Mouse (Mus musculus) E14TG2a.4 (cell line): ENCODE data around the gene Prokr1.
"Not testable (repeated sequence)": the region's sequence is repeated elsewhere in the genome, so short reads cannot be mapped to it uniquely, and the experiment has no call there.

Experiments used
- CTCF ChIP-seq: conservative IDR thresholded peaks from 2 replicates; pipeline ENCODE4 v1.5.1; 2014; ENCODE audit warnings: low read length
- NANOG ChIP-seq: IDR thresholded peaks from 2 replicates; pipeline ENCODE4 v1.6.1; 2014; ENCODE audit warnings: borderline replicate concordance, low read length, mixed read lengths
- POU5F1 ChIP-seq: IDR thresholded peaks from 2 replicates; pipeline ENCODE4 v1.6.1; 2014; ENCODE audit warnings: low read length, borderline replicate concordance

DNA sequence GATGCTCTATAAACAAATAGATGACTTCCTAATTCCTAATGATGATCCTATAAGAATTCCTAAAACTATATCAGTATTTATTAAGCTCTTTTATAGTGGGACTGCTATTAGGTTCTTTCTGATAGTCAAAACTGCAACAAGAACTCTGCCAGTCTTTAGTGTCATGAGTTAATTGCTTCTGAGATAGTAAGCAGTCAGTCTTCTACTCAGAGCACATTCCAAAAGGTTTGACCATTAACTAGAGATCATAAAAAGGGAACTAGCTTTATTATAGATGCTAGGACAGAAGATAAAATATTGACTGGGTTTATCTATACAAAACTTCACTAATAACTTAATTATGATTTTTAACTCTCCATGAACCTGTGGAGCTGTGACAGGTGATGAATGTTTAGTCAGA lies 18.7 kb downstream of the Prokr1 start:
- not testable (repeated sequence) for TF ChIP-seq CTCF, NANOG, POU5F1
